In genomic region chrX:110061870-110062269, GRCm38 (mm10) we compare ENCODE assay signal across 18 mouse cellular contexts.
DNase-seq lines count a peak whose midpoint lies in the region; TF ChIP-seq lines count a peak whose summit lies in the region.
"Had no signal": no experiment of that assay in that cellular context is flagged by ENCODE, and none has a peak within 500 bp of the region (broad histone marks: within the 10 kb centered on the region; RNA-seq: fewer than 3 reads in every experiment).

No protein-coding gene starts in this region.

- no peaks in the 10 kb centered on the region for H3K9me3 ChIP-seq in MEL (replicated peaks; ENCODE audit: insufficient read depth, low read length)
- H3K9me3 ChIP-seq: G1E had no signal

- peak; percentile 74 for DNase-seq in MEL (ENCODE audit: low read depth, low spot score)
- peak; percentile 43 for DNase-seq in MEL-GATA-1-ER (ENCODE audit: extremely low read depth, low read depth)
- DNase-seq in kidney, adult 8-10 months = no peak
- no peak for DNase-seq in cerebellum, postnatal 4 days (ENCODE audit: low spot score in 2 of 2)
- DNase-seq: adrenal gland, adult 2 months; adrenal gland, adult 8-10 months; adrenal gland, postnatal 10 days; adrenal gland, postnatal 14 days; adrenal gland, postnatal 25 days; adrenal gland, postnatal 36 days; B cell, adult 2 months; cerebellum, adult 11 months; cerebellum, adult 11-12 months; cerebellum, adult 18-20 months; cerebellum, adult 2 months; cerebellum, adult 8-10 months had no signal

- H3K36me3 ChIP-seq in MEL (ENCODE audit: control insufficient read depth in 1 of 2, insufficient read depth in 2 of 2, low read length in 2 of 2) = peaks cover 0 to 4% of the 10 kb centered on the region in 2 experiments; a peak in 2 of 4 replicates
- H3K36me3 ChIP-seq: G1E had no signal

- peaks cover 5 to 9% of the 10 kb centered on the region in 2 experiments; a peak in 3 of 4 replicates for H3K4me1 ChIP-seq in MEL (ENCODE audit: control insufficient read depth in 1 of 2, insufficient read depth in 2 of 2, low read length in 2 of 2)

- TF ChIP-seq EP300 in MEL (IDR thresholded peaks at IDR 0.05; ENCODE audit: low read depth in 1 of 2, low read length in 2 of 2) = peak; percentile 87 to 90

- no peaks in the 10 kb centered on the region for H3K79me2 ChIP-seq in MEL (ENCODE audit: control insufficient read depth, insufficient read depth, low read length, poor library complexity)

- H3K9ac ChIP-seq in MEL (ENCODE audit: control insufficient read depth, low read depth, low read length, poor library complexity, severe bottlenecking) = no peak overlapping the region

- H3K27me3 ChIP-seq in MEL (ENCODE audit: control insufficient read depth in 1 of 2, insufficient read depth in 2 of 2, low read length in 2 of 2) = no peaks in the 10 kb centered on the region
- H3K27me3 ChIP-seq: CH12.LX had no signal

- H3K4me3 ChIP-seq in MEL (ENCODE audit: control insufficient read depth in 1 of 2, insufficient read depth in 1 of 2, low read depth in 2 of 2, low read length in 2 of 2) = no peak overlapping the region

- H3K27ac ChIP-seq in MEL (ENCODE audit: control insufficient read depth, low read depth, low read length) = no peak overlapping the region

- TF ChIP-seq CTCF in MEL (IDR thresholded peaks at IDR 0.05 in 2 of 3, conservative IDR thresholded peaks at IDR 0.05 in 1 of 3; ENCODE audit: control insufficient read depth in 1 of 3, insufficient read depth in 1 of 3, low read depth in 2 of 3, low read length in 3 of 3, poor library complexity in 1 of 3, severe bottlenecking in 1 of 3) = no peak

- no peak; the same call in 1 of the 2 replicates for TF ChIP-seq RAD21 in MEL (IDR thresholded peaks at IDR 0.05; ENCODE audit: low read depth, low read length)

- no peak for TF ChIP-seq POLR2A in MEL (IDR thresholded peaks at IDR 0.05; ENCODE audit: control insufficient read depth in 1 of 2, insufficient read depth in 1 of 2, low read depth in 1 of 2, low read length in 2 of 2, poor library complexity in 1 of 2)

TF ChIP-seq in MEL, 35 proteins besides CTCF, POLR2A, EP300 and RAD21:
- TF ChIP-seq USF2 (IDR thresholded peaks at IDR 0.05; ENCODE audit: borderline replicate concordance in 1 of 2, insufficient read depth in 1 of 2, low read depth in 1 of 2, low read length in 2 of 2) = no peak
- no peak for TF ChIP-seq ZMIZ1 (IDR thresholded peaks at IDR 0.05; ENCODE audit: low read depth, low read length)
- TF ChIP-seq TCF12 (IDR thresholded peaks at IDR 0.05; ENCODE audit: low read depth, low read length) = peak; percentile 79
- TF ChIP-seq MXI1 (IDR thresholded peaks at IDR 0.05; ENCODE audit: low read depth, low read length) = no peak
- peak; percentile 43; the same call in 1 of the 2 replicates for TF ChIP-seq ELF1 (IDR thresholded peaks at IDR 0.05; ENCODE audit: low read depth, low read length)
- no peak for TF ChIP-seq NRF1 (IDR thresholded peaks at IDR 0.05; ENCODE audit: insufficient read depth, low read depth, low read length, poor library complexity, severe bottlenecking)
- no peak for TF ChIP-seq SIN3A (IDR thresholded peaks at IDR 0.05; ENCODE audit: low read length)
- TF ChIP-seq BHLHE40 (IDR thresholded peaks at IDR 0.05; ENCODE audit: borderline replicate concordance, low read depth, low read length) = no peak
- no peak for TF ChIP-seq MAX (IDR thresholded peaks at IDR 0.05; ENCODE audit: low read length)
- no peak for TF ChIP-seq NELFE (IDR thresholded peaks at IDR 0.05; ENCODE audit: low read depth, low read length)
- no peak for TF ChIP-seq ZKSCAN1 (IDR thresholded peaks at IDR 0.05; ENCODE audit: low read depth, low read length)
- TF ChIP-seq KAT2A (conservative IDR thresholded peaks at IDR 0.05; ENCODE audit: low read depth, low read length) = no peak
- TF ChIP-seq TBP (IDR thresholded peaks at IDR 0.05; ENCODE audit: low read depth, low read length) = no peak
- TF ChIP-seq RCOR1 (IDR thresholded peaks at IDR 0.05; ENCODE audit: low read depth, low read length) = peak; percentile 39; the same call in 1 of the 2 replicates
- TF ChIP-seq GATA1 (IDR thresholded peaks at IDR 0.05; ENCODE audit: low read depth, low read length) = peak; percentile 76
- TF ChIP-seq USF1 (IDR thresholded peaks at IDR 0.05; ENCODE audit: low read depth, low read length) = no peak
- no peak for TF ChIP-seq E2F4 (IDR thresholded peaks at IDR 0.05; ENCODE audit: borderline replicate concordance, low read depth, low read length)
- no peak for TF ChIP-seq SMC3 (IDR thresholded peaks at IDR 0.05; ENCODE audit: low read depth, low read length)
- peak; percentile 77 for TF ChIP-seq ETS1 (IDR thresholded peaks at IDR 0.05; ENCODE audit: low read depth, low read length)
- TF ChIP-seq ZNF384 (IDR thresholded peaks at IDR 0.05; ENCODE audit: low read depth, low read length) = no peak
- TF ChIP-seq GABPA (IDR thresholded peaks at IDR 0.05; ENCODE audit: low read depth, low read length) = no peak
- 0 out of 2 replicates have a peak, but pooled peaks have one; percentile 28 for TF ChIP-seq MYC (IDR thresholded peaks at IDR 0.05; ENCODE audit: low read depth, low read length)
- no peak for TF ChIP-seq POLR2AphosphoS5 (IDR thresholded peaks at IDR 0.05; ENCODE audit: borderline replicate concordance, low read depth, low read length)
- TF ChIP-seq POLR2AphosphoS2 (IDR thresholded peaks at IDR 0.05; ENCODE audit: low read length) = no peak
- TF ChIP-seq MYB (IDR thresholded peaks at IDR 0.05; ENCODE audit: low read depth, low read length) = no peak
- no peak for TF ChIP-seq HCFC1 (IDR thresholded peaks at IDR 0.05; ENCODE audit: low read depth, low read length)
- TF ChIP-seq MAZ (IDR thresholded peaks at IDR 0.05; ENCODE audit: low read depth, low read length) = no peak
- 0 out of 2 replicates have a peak, but pooled peaks have one; percentile 22 for TF ChIP-seq TAL1 (IDR thresholded peaks at IDR 0.05; ENCODE audit: low read length)
- no peak; the same call in 1 of the 2 replicates for TF ChIP-seq MAFK (IDR thresholded peaks at IDR 0.05; ENCODE audit: borderline replicate concordance, low read depth, low read length)
- TF ChIP-seq UBTF (IDR thresholded peaks at IDR 0.05; ENCODE audit: borderline replicate concordance, insufficient read depth, low read depth, low read length) = no peak
- TF ChIP-seq CHD2 (IDR thresholded peaks at IDR 0.05; ENCODE audit: low read length) = no peak
- TF ChIP-seq CHD1 (IDR thresholded peaks at IDR 0.05; ENCODE audit: low read depth, low read length) = no peak
- 0 out of 2 replicates have a peak, but pooled peaks have one; percentile 9 for TF ChIP-seq ZC3H11A (IDR thresholded peaks at IDR 0.05; ENCODE audit: low read depth, low read length)
- no peak for TF ChIP-seq JUND (IDR thresholded peaks at IDR 0.05; ENCODE audit: low read depth, low read length)
- peak; percentile 95; the same call in 1 of the 2 replicates for TF ChIP-seq MEF2A (IDR thresholded peaks at IDR 0.05; ENCODE audit: extremely low read depth, insufficient replicate concordance, low read depth, low read length, poor library complexity, severe bottlenecking)

Comparison
In these comparisons a context has a peak if more than half of its experiments do, and no peak if none do; other contexts are left out.
1. DNase-seq: peak in MEL (single experiment) and MEL-GATA-1-ER (single experiment); none in kidney, adult 8-10 months (0 of 2) and cerebellum, postnatal 4 days (0 of 2).